Mouse (Mus musculus): ENCODE data around the gene Ephb1.
A peak's percentile ranks its signal among the peaks of the same experiment; 100 is the strongest.

The Ephb1 gene

DNA sequence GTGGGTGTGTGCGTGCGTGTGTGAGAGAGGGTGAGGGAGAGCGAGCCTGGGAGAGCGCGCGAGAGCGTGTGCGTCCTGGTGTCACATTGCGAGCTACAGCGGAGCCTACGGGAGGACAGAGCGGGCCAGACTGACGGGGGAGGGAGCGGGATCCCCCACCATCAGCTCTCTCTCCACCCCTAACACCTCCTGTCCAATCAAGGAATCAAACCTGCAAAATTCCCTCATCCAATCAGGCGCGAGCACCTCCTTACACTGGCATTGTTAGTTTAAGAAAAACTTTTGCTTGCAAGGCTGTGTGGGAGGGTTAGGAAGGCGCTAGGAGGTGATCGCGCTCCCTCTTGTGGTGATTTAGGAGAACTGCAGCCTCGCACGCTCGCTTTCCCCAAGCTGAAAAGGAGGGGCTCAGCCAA lies at the start of gene Ephb1:
TSS of gene Ephb1 (minus strand) at position 133 of the 413 bp plus-strand sequence.
- peak in 1 of 2 experiments; percentile 38 for DNase-seq

- DNase-seq = no peak
Observed at GRCm38 (mm10) chr9:102403086-102404021, 48.9 kb upstream of the Ephb1 start.

GRCm38 (mm10) chr9:102402671-102403070 lies 48.2 kb upstream of the Ephb1 start:
- no peak for DNase-seq

- DNase-seq = no peak
Observed at GRCm38 (mm10) chr9:102388266-102388665, 33.8 kb upstream of the Ephb1 start.

GRCm38 (mm10) chr9:102386816-102387215 lies 32.3 kb upstream of the Ephb1 start:
- DNase-seq = no peak

- no peak for DNase-seq
Observed at GRCm38 (mm10) chr9:102380235-102380634, 25.7 kb upstream of the Ephb1 start.

- no peak for DNase-seq
Observed at GRCm38 (mm10) chr9:102374661-102375060, 20.2 kb upstream of the Ephb1 start.

GRCm38 (mm10) chr9:102373886-102374285 lies 19.4 kb upstream of the Ephb1 start:
- no peak for DNase-seq

- DNase-seq = no peak
Observed at GRCm38 (mm10) chr9:102371936-102372335, 17.4 kb upstream of the Ephb1 start.

GRCm38 (mm10) chr9:102371036-102371770 lies 16.7 kb upstream of the Ephb1 start:
- DNase-seq = no peak

GRCm38 (mm10) chr9:102370141-102370540 lies 15.6 kb upstream of the Ephb1 start:
- no peak for DNase-seq

DNA sequence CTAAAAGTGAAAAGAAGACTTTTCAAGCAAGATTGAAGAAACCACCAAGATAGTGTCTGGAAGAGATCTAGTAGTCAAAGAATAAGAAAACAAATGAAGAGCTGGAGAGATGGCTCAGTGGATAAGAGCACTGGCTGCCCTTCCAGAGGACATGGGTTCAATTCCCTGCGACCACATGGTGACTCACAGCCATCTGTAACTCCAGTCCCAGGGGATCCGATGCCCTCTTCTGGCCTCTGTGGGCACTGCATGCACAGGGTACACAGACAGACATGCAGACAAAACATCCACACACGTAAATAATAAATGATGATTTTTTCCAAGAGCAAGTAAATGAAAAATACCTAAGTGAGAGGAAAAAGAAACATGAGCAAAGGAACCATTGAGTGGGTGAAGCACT lies 14.6 kb upstream of the Ephb1 start:
- no peak for DNase-seq

DNA sequence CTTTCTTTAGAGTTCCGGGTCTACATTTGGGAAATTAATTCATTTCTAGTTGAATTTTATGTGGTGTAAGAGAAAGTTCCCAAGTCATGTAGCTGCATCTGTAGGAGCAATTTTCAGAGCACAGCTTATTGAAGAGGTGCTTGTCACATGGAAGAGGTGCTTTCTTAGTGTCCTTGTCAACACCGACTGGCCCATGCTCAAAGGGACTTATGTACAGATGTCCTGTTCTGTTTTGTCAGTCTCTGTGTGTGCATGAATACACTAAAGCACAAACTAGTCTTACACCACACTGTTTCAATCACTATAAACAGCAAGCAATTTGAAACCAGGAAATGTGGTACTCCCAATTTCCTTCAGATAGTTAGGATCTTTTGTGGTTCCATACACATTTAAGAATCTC lies 13.3 kb upstream of the Ephb1 start:
- no peak for DNase-seq

DNA sequence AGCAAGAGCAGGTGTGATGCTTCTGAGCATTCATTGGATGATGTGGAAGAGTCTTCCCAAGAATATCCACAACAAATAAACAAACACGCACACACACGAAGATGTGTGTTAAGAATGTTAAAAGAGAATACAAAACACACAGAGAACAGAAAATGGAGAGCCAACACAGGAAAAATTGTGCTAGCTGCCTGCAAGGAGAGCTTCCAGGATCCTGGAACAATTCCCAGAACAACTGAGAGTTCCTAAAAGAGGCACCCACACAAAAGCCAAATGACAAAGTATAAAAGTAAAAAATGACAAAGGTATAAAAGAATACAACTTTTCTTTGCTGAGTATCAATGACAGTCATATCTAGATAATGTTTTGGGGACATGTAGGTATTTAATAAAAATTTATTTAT lies 11.0 kb upstream of the Ephb1 start:
- no peak for DNase-seq

DNA sequence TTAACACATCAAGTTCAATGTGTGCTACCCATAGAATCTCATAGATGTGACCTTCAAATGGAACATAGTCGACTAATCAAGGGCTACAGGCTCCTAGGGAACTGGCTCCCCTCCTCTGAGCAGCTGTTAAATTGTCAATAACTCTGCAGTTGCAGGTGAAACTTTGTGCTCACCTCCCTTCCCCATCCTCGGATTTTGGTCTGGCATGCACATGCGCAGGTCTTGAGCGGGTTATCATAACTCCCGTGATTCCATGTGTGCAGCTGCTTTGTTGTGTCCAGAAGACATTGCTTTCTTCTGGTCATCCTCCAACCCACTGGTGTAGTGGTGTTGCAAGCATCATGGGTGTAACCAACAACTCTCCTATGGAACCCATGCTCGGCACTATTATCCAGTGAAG lies 4.8 kb upstream of the Ephb1 start:
- DNase-seq = no peak

GRCm38 (mm10) chr9:102358711-102359110 lies 4.2 kb upstream of the Ephb1 start:
- DNase-seq = no peak

DNA sequence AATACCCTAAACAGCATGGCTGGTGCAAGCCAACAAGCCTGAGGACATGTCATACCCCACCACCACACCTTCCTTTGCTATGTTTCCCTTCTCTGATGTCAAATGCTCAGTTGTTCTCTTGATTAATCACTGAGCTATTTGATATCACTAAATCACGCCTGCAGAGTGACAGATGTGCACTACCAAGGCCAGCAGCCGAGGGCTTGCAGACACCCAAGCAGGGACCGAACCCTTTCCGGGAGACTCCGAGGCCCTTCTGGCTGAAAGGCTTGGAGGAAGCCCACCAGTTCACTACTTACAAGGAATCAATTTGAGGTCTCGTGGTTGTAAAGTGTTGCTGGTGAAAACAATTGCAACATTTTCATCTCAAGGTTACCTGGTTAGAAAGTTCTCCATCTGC lies 3.5 kb upstream of the Ephb1 start:
- DNase-seq = no peak

- DNase-seq = no peak
Observed at GRCm38 (mm10) chr9:102356516-102356915, 2.0 kb upstream of the Ephb1 start.

- no peak for DNase-seq
Observed at GRCm38 (mm10) chr9:102355726-102356125, 1.2 kb upstream of the Ephb1 start.

- DNase-seq = no peak
Observed at GRCm38 (mm10) chr9:102353636-102354491, 629 bp downstream of the Ephb1 start.

DNA sequence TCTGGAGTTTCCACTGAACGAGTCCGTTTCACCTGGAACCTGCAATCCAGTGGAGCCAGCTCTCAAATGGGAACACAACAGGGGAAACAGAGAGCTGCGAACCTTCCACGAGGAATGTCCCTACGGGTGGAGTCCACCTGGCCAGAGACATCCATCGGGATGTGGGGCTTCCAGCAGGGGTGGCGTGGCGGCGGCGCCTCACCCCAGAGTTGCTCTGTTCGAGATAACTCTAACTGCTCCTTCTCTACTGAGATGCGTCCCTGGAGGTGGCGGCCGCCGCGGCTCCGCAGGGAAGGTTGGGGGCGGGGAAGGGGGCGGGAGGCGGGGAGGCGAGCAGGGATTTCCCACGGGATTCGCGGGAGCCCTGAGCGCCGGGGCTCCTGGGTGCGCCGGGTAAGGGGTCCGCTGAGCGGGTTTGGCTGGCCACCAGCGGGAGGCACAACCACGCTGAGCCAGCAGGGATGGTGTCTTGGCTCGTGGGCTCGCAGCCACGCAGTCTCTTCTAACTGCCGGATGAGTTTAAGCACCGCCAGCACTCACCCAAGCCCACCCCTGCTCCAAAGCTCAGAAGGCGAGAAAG lies 1.3 kb downstream of the Ephb1 start:
- DNase-seq = no peak

Measured in spleen, adult 18-20 months (tissue).